Mouse (Mus musculus): ENCODE measurements at regions not wholly inside any gene's neighbourhood (a gene's known extent, or its start where the extent isn't known, plus 50 kb on each side); places are given as distances from the start of the nearest gene placed in this dataset.

DNA sequence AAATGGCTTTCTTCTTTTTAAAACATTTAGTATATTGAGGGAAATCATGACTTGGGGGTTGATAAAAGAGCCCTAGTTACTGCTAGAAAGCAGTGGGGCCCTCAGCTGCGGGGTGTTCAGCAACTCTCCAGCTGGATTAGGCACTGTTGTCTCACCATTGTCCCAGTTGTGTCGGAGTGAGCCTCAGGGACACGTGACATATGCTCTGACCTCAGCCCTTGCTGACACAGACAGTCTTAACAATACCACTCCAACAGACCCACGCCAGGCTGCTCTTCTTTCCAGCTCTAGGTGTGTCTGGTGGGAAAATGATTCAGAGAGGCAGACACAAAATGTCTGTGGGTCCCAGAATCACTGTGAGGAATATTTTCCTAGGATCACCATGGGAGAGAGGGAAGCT is 170.2 kb upstream of the Dyrk2 start:
- TF ChIP-seq CTCF (IDR thresholded peaks at IDR 0.05) (no peak), POLR2A (IDR thresholded peaks at IDR 0.05; ENCODE audit: insufficient read depth, low read depth, low read length) (no peak)

Data from heart, adult 2 months (tissue).